Comparison of ENCODE assay signal across 7 mouse cellular contexts in the genomic region with DNA sequence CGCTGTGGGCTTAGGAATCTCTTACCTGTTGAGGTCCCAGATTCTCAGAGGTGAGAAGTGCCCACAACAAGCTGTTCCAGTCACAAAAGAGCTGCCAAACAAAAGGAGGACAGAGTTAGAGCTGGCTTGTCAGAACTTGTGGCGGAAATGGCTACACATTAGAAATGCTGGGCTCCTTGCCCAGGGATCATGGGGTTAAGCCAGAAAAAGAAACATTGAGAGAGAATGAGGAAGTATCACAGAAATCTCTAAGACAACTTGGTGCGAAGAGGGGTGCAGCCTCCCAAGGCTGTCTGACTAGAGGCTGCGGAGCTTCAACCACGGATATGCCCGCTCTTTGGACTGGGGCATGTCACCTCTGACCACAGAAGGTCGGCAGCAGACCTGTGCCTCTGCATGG. TPM values are rescaled to one million over a fixed set of nuclear protein-coding genes. Genes with fewer than 3 reads are reported as not detected.
DNase-seq lines count a peak whose midpoint lies in the region; ATAC-seq and TF ChIP-seq lines count a peak whose summit lies in the region.

No protein-coding gene starts in this region.

- TF ChIP-seq POLR2A in lung, adult 2 months (IDR thresholded peaks at IDR 0.05; ENCODE audit: borderline replicate concordance, extremely low read depth, low read depth, low read length), result no peak

- no peak overlapping the region for H3K4me2 ChIP-seq in forebrain, embryonic 16.5 days (ENCODE audit: low read length)

- no peaks in the 10 kb centered on the region for H3K36me3 ChIP-seq in forebrain, embryonic 16.5 days (ENCODE audit: control insufficient read depth, insufficient read depth)

- WGBS in lung, adult 2 months, result 34% methylated on average over 7 of the region's 7 CpGs
- WGBS in forebrain, embryonic 16.5 days, result 84% methylated on average over 7 of the region's 7 CpGs

- intact Hi-C loops in left cerebral cortex, postnatal 4 days (cut with DNase I), result no loop called here

- peak; percentile 59 for DNase-seq in right cerebral cortex, postnatal 10 days (ENCODE audit: low spot score in 2 of 2)
- no peak for DNase-seq in right cerebral cortex, adult 2 months (ENCODE audit: low spot score in 2 of 2)
- peak; percentile 87 for DNase-seq in fat pad, adult 2 months (ENCODE audit: extremely low read depth, low read depth, low spot score)
- peak; percentile 45 for DNase-seq in lung, adult 2 months
- DNase-seq in testis, postnatal 14 days (ENCODE audit: low spot score), result peak; percentile 59
- DNase-seq in left cerebral cortex, postnatal 4 days, result no peak

- no peak overlapping the region for H3K27ac ChIP-seq in forebrain, embryonic 16.5 days (ENCODE audit: low read length)

- ATAC-seq in forebrain, embryonic 16.5 days, result no peak

- TF ChIP-seq CTCF in lung, adult 2 months (IDR thresholded peaks at IDR 0.05; ENCODE audit: insufficient read depth, low read length), result no peak

- H3K27me3 ChIP-seq in forebrain, embryonic 16.5 days (replicated peaks; ENCODE audit: control insufficient read depth, insufficient read depth, low read length), result peaks cover 44% of the 10 kb centered on the region

- no peaks in the 10 kb centered on the region; the same call in 1 of the 2 replicates for H3K4me1 ChIP-seq in lung, adult 2 months (ENCODE audit: control insufficient read depth, insufficient read depth, low read length)
- H3K4me1 ChIP-seq in forebrain, embryonic 16.5 days (replicated peaks; ENCODE audit: control insufficient read depth, insufficient read depth, low read length), result peaks cover 6% of the 10 kb centered on the region; the same call in 1 of the 2 replicates

- no peaks in the 10 kb centered on the region for H3K9me3 ChIP-seq in forebrain, embryonic 16.5 days (ENCODE audit: control insufficient read depth, low read length)

- no peak overlapping the region for H3K4me3 ChIP-seq in lung, adult 2 months (replicated peaks; ENCODE audit: extremely low read depth, low read depth, low read length)
- H3K4me3 ChIP-seq in forebrain, embryonic 16.5 days (replicated peaks; ENCODE audit: low read length), result no peak overlapping the region

- H3K9ac ChIP-seq in forebrain, embryonic 16.5 days (replicated peaks; ENCODE audit: low read depth, low read length), result no peak overlapping the region

RNA-seq across cellular contexts. Expression of gene Gm17018, which starts 31.3 kb away (rescaled TPM):
- 6.6 and 7.5 TPM in 2 replicates for polyA plus RNA-seq in lung, adult 2 months (2012; rRNA removed)
- 41.4 and 44.0 TPM in 2 replicates for polyA plus RNA-seq in forebrain, embryonic 16.5 days (2015; fragmentation: Nextera tagmentation; extraction: Ambion mirVana)
- total RNA-seq in left cerebral cortex, postnatal 4 days (2021), result 10 to 100 TPM; 34.9 to 41.2 TPM

RNA-seq across cellular contexts. Expression of gene Poll, which starts 31.4 kb away (rescaled TPM):
- 9.1 and 10.6 TPM in 2 replicates for polyA plus RNA-seq in lung, adult 2 months (2012; rRNA removed)
- 12.8 and 14.6 TPM in 2 replicates for polyA plus RNA-seq in forebrain, embryonic 16.5 days (2015; fragmentation: Nextera tagmentation; extraction: Ambion mirVana)
- total RNA-seq in left cerebral cortex, postnatal 4 days (2021), result 1 to 10 TPM; 5.5 to 6.6 TPM

Comparison
In these comparisons a context has a peak if more than half of its experiments do, and no peak if none do; other contexts are left out.
1. DNase-seq: peak in right cerebral cortex, postnatal 10 days (2 of 2), fat pad, adult 2 months (single experiment), lung, adult 2 months (single experiment) and testis, postnatal 14 days (single experiment); none in right cerebral cortex, adult 2 months (0 of 2) and left cerebral cortex, postnatal 4 days (single experiment).